Mouse (Mus musculus): ENCODE measurements around the gene Ebi3. TPM values are rescaled to one million over a fixed set of nuclear protein-coding genes. Genes with fewer than 3 reads are reported as not detected.

Ebi3 gene
- total RNA-seq (2023), result 100 to 1,000 TPM; 104 to 106 TPM

DNA sequence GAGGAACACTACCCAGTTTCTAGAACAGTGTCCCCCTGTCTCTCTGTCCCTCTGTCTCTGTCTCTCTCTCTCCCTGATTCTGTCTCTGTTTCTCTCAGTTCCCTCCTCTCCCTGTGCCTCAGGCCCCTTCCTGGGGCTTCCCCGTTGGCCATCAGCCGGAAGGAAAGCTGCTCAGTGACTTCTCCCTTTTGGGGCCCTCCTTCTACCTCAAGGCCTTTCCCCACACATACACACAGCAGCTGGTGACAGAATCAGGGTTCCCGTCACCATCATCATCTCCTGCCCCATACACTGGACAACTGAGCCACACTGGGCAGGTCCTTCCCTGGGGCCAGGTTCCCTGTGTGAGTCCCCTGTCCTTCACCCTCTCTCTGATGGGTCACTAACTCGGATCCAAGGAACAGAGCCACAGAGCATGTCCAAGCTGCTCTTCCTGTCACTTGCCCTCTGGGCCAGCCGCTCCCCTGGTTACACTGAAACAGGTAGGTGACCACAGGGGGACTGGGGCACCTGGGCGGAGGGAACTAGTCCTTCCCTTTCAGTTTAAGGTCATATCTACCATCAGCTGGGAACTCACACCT, at the start of gene Ebi3:
TSS of gene Ebi3 (plus strand) at position 194 of the 581 bp plus-strand sequence.

DNA sequence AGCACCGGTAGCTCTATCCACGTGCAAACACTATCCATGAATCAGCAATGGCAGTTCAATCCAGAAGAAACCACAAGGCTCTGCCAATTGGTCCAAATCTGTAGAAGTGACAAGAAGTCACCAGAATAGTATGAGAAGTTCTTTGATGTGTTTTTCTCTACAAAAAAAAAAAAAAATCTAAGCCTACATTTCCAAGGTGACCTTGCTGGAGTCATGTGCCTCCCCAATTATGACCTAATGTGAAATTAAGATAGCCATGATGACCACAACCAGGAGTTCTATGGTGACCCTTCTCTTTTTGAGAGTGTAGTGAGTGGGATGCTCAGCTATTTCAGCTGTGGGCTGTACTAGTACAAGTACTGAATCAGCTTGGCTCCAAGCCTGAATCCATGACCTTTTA, 3.0 kb upstream of the Ebi3 start, which contains the start of gene Zfp119b:
TSS of gene Zfp119b (minus strand) at position 101 of the 400 bp plus-strand sequence.

DNA sequence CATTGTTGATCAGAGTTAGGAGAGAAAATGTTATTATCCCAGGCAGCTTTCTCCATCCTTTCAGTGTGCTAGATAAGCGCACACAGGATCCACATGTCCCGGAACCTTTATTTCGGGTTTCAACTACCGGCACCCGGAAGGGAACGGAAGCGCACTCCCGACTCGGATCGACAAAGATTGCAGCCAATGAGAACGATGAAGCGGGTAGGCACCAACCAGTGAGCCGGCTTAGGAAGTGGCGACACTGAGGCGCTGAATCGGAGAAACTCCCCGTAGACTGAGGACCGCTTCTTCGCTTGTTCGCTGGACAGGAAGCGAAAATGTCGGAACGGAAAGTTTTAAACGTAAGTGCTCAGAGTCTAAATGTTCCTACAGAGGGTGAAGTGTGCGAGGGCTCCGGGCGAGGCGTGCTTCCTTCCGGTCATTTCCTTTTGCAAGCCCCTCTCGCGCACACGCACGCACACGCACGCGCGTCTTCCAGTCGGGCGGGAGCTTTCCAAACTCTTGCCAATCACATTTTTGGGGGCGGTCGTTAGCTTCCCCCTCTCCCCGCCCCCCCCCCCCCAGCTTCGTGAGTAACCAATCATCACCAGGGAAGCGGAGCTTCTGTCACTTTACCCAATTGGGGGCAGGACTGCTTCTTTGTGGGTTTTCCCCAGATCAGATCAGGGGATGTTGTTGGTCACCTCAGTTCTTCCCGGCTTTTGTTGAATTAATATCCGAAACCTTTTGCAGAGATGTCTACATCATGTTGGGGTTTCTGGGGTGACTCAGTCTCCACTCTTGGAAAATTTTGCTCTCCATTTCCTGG, 6.7 kb downstream of the Ebi3 start, which contains the start of gene Yju2:
TSS of gene Yju2 (plus strand) at position 182 of the 811 bp plus-strand sequence.

DNA sequence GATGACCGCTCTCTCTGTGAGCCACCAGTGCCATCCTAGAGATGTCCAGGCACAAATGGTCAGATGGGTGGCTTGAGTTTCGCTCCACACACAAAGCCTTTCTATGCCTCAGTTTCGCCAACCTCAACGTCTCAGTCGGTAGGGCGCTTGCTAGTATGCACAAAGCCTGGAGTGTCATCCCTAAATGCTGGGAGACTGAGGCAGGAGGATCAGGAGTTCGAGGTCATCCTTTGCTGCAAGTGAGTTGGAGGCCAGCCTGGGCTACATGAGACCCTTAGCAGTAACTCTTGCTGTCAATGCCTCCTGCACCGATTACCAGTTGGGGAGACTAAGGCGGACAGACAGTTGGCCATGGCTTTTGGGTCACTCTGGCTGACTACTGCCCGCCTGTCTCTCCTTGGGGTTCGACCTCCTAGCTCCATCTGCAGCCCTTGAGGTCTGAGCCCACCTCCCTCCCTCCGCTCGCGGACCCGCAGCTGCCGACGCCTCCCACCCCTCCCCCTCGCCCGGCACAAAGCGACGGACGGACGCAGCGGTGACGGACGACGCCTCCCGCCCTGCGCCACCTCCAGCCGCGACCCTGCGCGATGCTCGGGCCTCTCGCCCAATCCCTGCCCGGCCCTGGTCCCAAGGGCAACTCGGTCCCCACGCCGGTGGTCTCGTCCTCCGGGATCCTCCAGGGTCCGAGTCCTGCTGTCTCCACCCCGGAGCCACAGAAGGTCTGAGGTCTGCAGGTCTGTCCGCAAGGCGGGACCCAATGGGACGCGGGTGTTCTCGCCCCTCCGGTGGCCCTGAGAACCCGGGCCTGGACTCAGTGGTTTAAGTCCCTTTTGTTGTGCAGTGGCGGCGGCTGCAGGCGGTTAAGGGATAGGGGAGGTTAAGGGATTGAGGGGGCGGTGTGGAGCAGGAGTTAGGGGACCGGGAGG, 17.8 kb downstream of the Ebi3 start, which contains the start of gene Shd:
TSS of gene Shd (plus strand) at position 502 of the 926 bp plus-strand sequence.

DNA sequence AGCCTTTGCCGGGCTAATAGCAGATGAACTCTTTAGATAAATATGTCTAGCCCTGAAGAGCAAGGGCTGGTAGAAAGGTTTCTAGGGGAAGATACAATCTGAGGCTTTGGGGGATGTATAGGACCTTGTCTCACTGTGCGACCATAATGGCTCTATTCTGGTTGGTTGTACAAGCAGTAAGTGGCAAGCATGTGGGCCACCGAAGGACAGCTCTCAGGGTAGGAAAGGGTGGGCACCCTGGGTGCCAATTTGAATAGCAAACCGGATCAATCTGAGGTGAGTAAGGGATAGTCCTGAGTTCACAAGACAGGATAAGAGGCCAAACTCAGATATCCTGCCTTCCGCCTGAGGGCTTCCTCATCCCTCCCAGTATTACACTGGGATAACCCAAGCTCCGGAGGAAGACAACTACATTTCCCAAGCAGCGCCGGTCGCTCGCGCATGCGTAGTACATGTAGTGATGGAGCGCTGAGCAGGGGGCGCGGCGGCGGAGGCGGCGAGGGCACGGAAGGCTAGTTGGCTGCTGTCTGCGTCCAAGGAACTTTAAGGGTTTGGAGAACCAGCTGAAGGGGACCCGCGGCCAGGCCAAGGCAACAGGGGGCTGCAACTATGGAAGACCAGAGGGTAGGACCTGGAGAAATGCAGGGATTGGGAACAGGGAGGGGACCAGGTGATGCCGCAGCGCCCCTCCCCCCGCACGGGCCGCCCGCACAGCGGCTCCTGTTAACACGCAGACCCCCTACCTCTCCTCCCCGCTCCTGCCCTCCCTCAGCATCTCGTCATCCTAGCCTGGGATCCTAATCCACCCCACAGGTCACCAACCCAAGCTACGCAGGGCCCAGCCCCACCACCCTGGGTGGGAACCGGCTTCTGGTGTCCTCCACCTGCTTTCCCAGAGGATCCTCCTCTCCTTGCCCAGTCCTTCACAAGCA, 33.9 kb downstream of the Ebi3 start, which contains the start of gene Fsd1:
TSS of gene Fsd1 (plus strand) at position 480 of the 932 bp plus-strand sequence.

DNA sequence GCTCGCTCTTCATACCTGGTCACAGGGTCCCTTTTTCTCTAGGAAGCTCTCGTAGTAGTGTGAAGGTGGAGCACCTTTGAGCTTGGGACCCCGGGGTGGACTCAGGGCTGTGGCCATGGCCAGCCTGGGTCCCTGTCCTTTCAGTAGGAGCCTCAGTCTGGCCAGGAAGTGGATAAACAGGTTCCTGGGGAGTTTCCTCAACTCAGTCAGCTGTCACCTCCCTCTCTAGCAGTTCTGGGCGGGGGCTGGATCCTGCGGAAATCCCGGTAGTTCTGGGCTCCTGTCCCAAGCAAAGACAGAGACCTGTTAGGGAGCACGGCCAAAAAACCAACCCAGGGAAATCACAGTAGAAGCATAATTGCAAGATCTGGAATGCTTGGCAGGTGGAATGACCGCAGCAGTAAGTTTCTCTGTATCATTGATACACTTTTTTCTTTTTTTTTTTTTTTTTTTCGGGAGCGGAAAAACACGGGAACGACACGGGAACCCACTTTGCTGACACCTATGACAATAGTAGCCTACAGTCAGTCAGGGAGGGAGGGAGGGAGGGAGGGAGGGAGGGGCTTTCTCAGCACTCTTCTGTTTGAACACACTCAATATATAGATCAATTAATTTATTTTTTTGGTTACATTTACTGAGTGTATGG, 53.1 kb downstream of the Ebi3 start, which contains the start of the genes Stap2 and Mpnd:
TSS of gene Stap2 (minus strand) at position 170 of the 647 bp plus-strand sequence.
TSS of gene Mpnd (plus strand) at position 297 of the 647 bp plus-strand sequence.

Other genes with a start within 250 kb of the Ebi3 start
- gene Pot1b, start 240.0 kb upstream of the Ebi3 start, total RNA-seq (2023), result 100 to 1,000 TPM; 187 to 196 TPM
- gene Adgre4, start 202.7 kb upstream of the Ebi3 start, total RNA-seq (2023), result 100 to 1,000 TPM; 374 to 402 TPM
- 1 to 10 TPM; 3.9 to 5.7 TPM for gene Zfp119a, start 73.7 kb upstream of the Ebi3 start, total RNA-seq (2023)
- 10 to 100 TPM in 1 of 2 experiments, 1 to 10 TPM in 1; 5.7 to 10.1 TPM for gene Zfp959, start 60.5 kb upstream of the Ebi3 start, total RNA-seq (2023)
- gene Zfp119b, start 3.1 kb upstream of the Ebi3 start, total RNA-seq (2023), result 1 to 10 TPM; 3.8 to 4.3 TPM
- 10 to 100 TPM; 23.3 to 30.4 TPM for gene Yju2, start 6.5 kb downstream of the Ebi3 start, total RNA-seq (2023)
- gene Shd, start 17.8 kb downstream of the Ebi3 start, total RNA-seq (2023), result 1 to 10 TPM in 1 of 2 experiments, under 1 TPM in 1; 0.88 to 1.3 TPM
- not detected for gene Fsd1, start 33.9 kb downstream of the Ebi3 start, total RNA-seq (2023)
- gene Stap2, start 52.9 kb downstream of the Ebi3 start, total RNA-seq (2023), result 1 to 10 TPM in 1 of 2 experiments, under 1 TPM in 1; 0.76 to 1.3 TPM
- gene Mpnd, start 53.1 kb downstream of the Ebi3 start, total RNA-seq (2023), result 10 to 100 TPM; 42.0 to 43.1 TPM
- 10 to 100 TPM; 50.9 to 57.1 TPM for gene Sh3gl1, start 84.0 kb downstream of the Ebi3 start, total RNA-seq (2023)
- gene Chaf1a, start 87.8 kb downstream of the Ebi3 start, total RNA-seq (2023), result 1 to 10 TPM; 1.6 to 2.1 TPM
- 10 to 100 TPM; 41.1 to 44.6 TPM for gene Ubxn6, start 122.4 kb downstream of the Ebi3 start, total RNA-seq (2023)
- gene Hdgfl2, start 127.0 kb downstream of the Ebi3 start, total RNA-seq (2023), result 10 to 100 TPM; 48.3 to 48.7 TPM
- gene Plin4, start 157.2 kb downstream of the Ebi3 start, total RNA-seq (2023), result not detected
- gene Plin5, start 165.0 kb downstream of the Ebi3 start, total RNA-seq (2023), result not detected
- 1 to 10 TPM in 1 of 2 experiments, not detected in 1; 3.7 TPM for gene Lrg1, start 169.4 kb downstream of the Ebi3 start, total RNA-seq (2023)
- gene Sema6b, start 187.7 kb downstream of the Ebi3 start, total RNA-seq (2023), result 1 to 10 TPM; 2.7 to 3.7 TPM
- under 1 TPM; 0.33 to 0.39 TPM for gene Tnfaip8l1, start 209.8 kb downstream of the Ebi3 start, total RNA-seq (2023)
- 10 to 100 TPM; 43.5 to 54.0 TPM for gene Mydgf, start 231.3 kb downstream of the Ebi3 start, total RNA-seq (2023)